Mouse (Mus musculus) skeletal muscle tissue, adult 2 months (tissue): Measurements from ENCODE around the gene Btbd1.

Source experiments
- DNase-seq: peaks from one replicate; pipeline ENCODE4 v3.0.0-alpha.2; 2012; ENCODE audit warnings: low read depth, low spot score

The Btbd1 gene

DNA sequence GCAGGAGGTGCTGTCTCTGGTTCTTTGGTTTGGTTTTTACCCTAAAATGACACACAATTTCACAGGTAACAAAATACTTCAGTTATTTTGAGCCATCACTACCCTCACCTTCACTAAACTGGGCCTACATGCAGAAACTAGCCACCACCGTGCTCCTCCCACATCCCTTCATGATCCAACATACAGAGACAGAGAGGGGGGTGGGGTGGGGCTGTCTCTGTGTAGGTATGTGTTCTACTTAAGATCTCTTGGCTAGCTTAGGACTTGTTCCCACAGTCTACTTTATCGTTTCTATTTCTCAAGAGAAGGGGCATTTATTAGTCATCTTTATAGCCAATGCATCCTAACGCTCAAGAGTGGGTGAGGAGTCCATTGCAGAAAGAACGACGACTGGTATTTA lies 40.7 kb downstream of the Btbd1 start:
- DNase-seq, result no peak

DNA sequence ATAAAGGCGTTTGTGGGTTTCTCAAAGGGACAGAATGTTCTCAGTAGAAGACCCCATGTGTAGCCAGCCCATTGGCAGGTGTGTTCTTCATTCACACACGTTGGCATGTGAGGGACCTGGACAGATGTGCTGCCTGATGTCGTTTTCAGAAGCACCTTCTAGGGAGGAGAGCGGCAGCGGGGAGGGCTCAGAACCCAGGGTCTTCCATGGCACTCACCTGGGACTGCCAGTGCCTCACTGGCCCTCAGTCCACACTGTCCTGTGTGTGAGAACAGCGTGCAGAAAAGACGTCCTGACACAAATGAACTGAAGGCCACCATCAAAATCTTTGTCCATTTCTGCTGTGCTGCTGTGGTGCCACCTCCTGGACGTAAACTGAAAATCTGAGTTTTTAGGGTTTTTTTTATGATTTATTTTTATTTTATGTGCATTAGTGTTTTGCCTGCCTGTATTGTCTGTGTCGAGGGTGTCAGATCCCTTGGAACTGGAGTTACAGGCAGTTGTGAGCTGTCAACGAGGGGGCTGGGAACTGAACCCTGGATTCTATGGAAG lies 51.5 kb downstream of the Btbd1 start:
- no peak for DNase-seq

DNA sequence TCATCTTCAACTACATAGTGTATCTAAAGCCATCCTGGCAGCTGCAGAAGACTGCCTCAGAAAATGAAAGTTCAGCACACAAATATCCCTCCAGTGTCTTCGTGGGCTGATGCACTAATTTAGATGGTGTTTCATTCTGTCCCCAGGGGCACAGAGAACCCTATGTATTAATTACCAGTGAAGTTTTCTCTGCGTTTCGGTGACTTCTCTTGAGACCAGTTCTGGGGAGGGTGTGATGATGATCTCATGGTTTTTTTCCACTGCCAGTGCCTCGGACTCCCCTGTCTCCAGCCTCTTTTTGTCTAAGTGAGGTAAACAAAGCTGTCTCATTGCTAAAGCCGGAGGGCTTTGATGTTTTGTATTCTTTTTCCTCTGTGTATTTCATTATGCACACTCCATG lies 53.9 kb downstream of the Btbd1 start:
- DNase-seq, result no peak

DNA sequence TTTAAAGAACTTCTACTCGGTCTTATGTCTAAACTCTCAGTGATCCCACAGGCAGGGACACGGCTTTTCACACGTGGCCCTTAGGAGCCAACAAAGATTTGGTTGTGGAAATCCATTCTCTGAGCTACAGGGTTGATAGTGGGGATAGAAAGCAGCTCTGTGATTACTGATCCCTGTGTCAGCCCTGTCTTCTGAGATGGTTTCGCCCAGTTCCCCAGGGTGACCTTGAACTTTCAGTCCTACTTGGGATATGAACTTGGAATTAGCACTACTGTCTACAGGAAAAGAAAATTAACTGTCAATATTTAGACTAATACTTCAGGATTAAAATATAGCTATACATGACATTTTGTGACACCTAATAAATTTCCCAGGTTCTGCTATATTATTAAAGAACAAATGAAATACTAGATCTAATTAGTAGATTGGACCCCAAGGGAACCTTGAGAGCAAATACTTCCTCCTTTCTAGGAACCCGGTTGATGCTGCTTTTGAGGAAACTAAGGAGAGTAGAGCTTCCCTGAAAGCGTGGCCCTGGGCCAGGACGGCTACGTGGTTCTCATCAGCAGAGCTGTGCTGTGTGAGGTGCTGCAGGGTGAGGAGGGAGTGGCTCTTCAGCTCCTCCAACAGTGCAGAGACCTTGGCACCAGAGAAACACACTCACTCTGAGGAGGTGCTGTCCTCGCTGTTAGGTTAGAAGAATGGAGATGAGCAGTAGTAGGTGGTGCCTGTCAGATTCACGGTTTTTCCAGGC lies 56.3 kb downstream of the Btbd1 start:
- no peak for DNase-seq

DNA sequence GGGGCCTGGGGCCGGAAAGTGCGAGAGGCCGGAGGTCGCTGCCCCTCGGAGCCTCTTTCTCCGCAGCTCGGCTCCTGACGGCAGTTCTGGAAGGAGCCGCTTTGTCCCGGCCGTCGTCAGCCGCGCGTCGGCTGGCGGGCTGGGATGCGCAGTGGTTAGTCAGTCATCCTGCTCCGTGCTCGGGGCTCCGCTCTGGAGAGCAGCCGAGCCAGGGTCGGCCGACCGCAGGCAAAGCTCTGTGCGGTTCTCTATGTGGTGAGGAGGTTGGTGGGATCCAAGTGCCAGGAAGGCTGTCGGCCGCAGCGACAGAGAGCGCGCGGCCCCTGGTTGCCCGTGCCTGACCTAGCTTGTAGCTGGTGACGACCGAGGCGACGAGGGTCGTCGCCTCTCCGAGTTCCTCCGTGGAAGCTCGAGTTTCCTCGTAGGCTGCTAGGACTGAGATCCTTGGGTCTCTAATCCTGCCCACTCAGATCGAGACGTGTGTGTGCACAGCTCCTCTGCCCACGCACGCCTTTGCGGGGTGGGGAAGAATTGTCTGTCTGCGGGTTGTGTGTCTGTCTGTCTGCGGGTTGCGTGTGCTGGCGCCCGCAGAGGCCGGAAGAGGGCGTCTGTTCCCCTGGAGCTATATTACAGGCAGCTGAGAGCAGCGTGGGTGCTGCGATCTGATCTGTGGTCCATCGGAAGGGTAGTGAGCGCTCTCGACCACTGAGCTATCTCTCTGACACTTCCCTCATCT lies 66.0 kb downstream of the Btbd1 start:
- no peak for DNase-seq

DNA sequence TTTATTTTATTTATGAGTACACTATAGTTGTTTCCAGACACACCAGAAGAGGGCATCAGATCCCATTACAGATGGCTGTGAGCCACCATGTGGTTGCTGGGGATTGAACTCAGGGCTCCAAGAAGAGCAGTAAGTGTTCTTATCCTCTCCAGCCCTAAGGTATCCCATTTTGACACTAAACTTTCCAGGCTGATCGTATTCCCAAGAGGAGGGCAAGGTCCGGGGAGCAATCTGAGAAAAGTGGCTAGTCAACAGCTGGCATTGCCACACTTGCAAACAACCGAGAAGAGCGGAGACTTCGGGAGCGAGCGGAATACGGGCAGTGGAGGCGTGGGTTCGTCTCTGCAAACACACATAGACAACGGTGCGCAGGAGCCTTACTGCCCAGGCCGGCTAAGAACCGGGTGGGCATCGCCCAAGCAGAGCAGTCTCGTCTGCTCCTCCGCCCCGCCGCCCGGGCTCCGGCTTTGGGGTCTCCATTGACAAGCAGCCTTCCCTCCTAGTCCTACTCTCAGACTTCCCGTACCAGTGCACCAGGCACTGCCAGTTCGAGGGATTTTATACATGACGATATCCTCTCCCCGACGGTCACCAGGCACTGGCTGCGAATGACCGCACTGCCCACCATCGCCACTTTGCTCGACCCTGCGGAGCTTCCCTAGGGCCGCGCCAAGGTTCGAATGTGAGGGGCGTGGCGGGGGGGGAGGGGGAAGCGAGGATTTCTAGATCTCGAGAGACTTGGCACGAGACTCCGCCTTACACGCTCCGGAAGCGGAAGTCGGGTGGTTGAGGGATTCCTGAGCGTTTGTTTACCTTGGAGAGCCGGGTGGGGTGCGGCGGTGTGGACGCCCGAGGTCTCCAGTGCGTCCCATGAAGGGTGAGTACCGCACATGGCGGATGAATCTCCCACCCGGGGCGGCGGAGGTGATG lies 66.8 kb downstream of the Btbd1 start, which contains the start of gene Ramac:
Ramac (plus strand) TSS at position 746 of the 930 bp plus-strand sequence.
- DNase-seq, result peak; percentile 86

DNA sequence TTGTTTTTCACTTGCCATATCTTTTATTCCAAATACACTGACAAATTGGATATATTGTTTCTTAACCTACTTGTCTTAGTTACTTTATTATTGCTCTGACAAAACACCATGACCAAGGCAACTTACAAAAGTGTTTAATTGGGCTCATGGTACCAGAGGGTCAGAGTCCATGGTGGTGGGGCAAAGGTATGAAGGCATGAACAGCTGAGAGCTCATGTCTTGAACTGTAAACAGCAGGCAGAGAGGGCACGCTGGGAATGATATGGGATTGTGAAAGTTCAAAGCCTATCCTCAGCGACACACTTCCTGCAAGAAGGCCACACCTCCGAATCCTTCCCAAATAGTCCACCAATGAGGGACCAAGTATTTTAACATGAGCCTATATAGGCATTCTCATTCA lies 81.3 kb downstream of the Btbd1 start:
- DNase-seq, result no peak

DNA sequence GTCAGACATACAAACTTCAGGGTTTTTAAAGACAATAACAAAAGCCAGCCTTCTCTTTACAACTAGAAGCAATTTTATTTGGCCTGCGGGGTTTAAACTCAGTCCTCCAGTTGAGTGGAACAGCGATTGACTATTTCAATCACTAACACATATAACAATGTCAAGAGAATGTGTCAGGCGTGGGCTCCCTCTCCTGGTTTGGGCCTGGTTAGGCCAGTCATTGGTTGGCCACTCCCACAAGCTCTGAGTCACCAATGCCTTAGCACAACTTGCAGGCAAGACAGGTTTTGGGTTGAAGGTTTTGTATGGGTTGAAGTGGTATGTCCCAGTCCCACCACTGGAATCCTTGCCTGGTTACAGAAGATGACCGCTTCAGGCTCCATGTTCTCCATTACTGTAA lies 85.1 kb downstream of the Btbd1 start:
- DNase-seq, result peak; percentile 21
